Mouse (Mus musculus) gonadal fat pad, adult 2 months (tissue): ENCODE results near the gene Ooep. TPM values are rescaled to one million over a fixed set of nuclear protein-coding genes. Genes with fewer than 3 reads are reported as not detected.

ENCODE experiments used
- polyA plus RNA-seq: library from polyadenylated mRNA; depleted of rRNA; stranded (reverse); fragments of >200 nt; gene quantifications from 2 replicates; pipeline ENCODE4 v1.2.3, GENCODE M21; 2012; rRNA removed

Ooep gene
- polyA plus RNA-seq, 1 experiment, result not detected

Other genes with a start within 250 kb of the Ooep start
- 22.8 and 26.6 TPM in 2 replicates for gene Gsta4, start 196.0 kb downstream of the Ooep start, polyA plus RNA-seq
- gene Gsta1, start 148.1 kb downstream of the Ooep start, polyA plus RNA-seq, result not detected in 2 replicates
- 0.34 TPM in 1 of 2 replicates, not detected in the other for gene Gm3776, start 121.6 kb downstream of the Ooep start, polyA plus RNA-seq
- not detected in 2 replicates for gene Gm10639, start 88.8 kb downstream of the Ooep start, polyA plus RNA-seq
- gene Omt2a, start 63.9 kb downstream of the Ooep start, polyA plus RNA-seq, result not detected in 2 replicates
- not detected in 2 replicates for gene Omt2b, start 51.1 kb downstream of the Ooep start, polyA plus RNA-seq
- gene Gsta2, start 22.9 kb downstream of the Ooep start, polyA plus RNA-seq, result 1.9 and 2.5 TPM in 2 replicates
- gene Dppa5a, start 10.5 kb downstream of the Ooep start, polyA plus RNA-seq, result not detected in 2 replicates
- gene Ddx43, start 17.1 kb upstream of the Ooep start, polyA plus RNA-seq, result 0.11 TPM in 1 of 2 replicates, not detected in the other
- gene Cgas, start 64.5 kb upstream of the Ooep start, polyA plus RNA-seq, result 0.34 and 0.41 TPM in 2 replicates
- gene Mto1, start 69.5 kb upstream of the Ooep start, polyA plus RNA-seq, result 10.5 and 12.0 TPM in 2 replicates
- gene Gm17324, start 70.1 kb upstream of the Ooep start, polyA plus RNA-seq, result 0.72 and 0.79 TPM in 2 replicates
- gene Eef1a1, start 110.4 kb upstream of the Ooep start, polyA plus RNA-seq, result 5,649 and 5,990 TPM in 2 replicates
- 20.9 and 28.5 TPM in 2 replicates for gene Slc17a5, start 209.3 kb upstream of the Ooep start, polyA plus RNA-seq
- gene Cd109, start 236.8 kb upstream of the Ooep start, polyA plus RNA-seq, result 1.3 and 1.8 TPM in 2 replicates